Mouse (Mus musculus) MEL (cell line): Measurements from ENCODE around the gene Nmb. TPM values are rescaled to one million over a fixed set of nuclear protein-coding genes. Genes with fewer than 3 reads are reported as not detected.

ENCODE experiments used
- DNase-seq: peaks from one replicate; pipeline ENCODE4 v3.0.0; 2011; ENCODE audit warnings: low read depth, low spot score
- H3K27ac ChIP-seq: 2 replicates; pipeline ENCODE4 v1.5.1; 2012; ENCODE audit warnings: low read depth, mild to moderate bottlenecking, control low read depth, low read length, moderate library complexity; ENCODE audit not compliant: control insufficient read depth
- H3K27me3 ChIP-seq, 2 experiments: fragments of 150-350 bp in 1 of 2; sonication (generic) in 1 of 2; 2 replicates each; pipeline ENCODE4 v1.6.1; 2012; ENCODE audit warnings: low read length in 2 of 2, mild to moderate bottlenecking in 2 of 2, improper control_type of control experiment in 1 of 2, moderate library complexity in 1 of 2; ENCODE audit not compliant: insufficient read depth in 2 of 2, control insufficient read depth in 1 of 2
- H3K36me3 ChIP-seq, 2 experiments: 2 replicates each; pipeline ENCODE4 v1.6.1; 2012 to 2014; ENCODE audit warnings: low read length in 2 of 2, improper control_type of control experiment in 1 of 2, inconsistent platforms in 1 of 2, mild to moderate bottlenecking in 1 of 2; ENCODE audit not compliant: insufficient read depth in 2 of 2, control insufficient read depth in 1 of 2
- H3K4me1 ChIP-seq, 2 experiments: fragments of 150-350 bp in 1 of 2; sonication (generic) in 1 of 2; 2 replicates each; pipeline ENCODE4 v1.6.1; 2012; ENCODE audit warnings: low read length in 2 of 2, improper control_type of control experiment in 1 of 2, mild to moderate bottlenecking in 1 of 2; ENCODE audit not compliant: insufficient read depth in 2 of 2, control insufficient read depth in 1 of 2
- H3K4me3 ChIP-seq, 2 experiments: fragments of 150-350 bp in 1 of 2; sonication (generic) in 1 of 2; 2 replicates each; pipeline ENCODE4 v1.5.1; 2012; ENCODE audit warnings: low read depth in 2 of 2, low read length in 2 of 2, mild to moderate bottlenecking in 2 of 2, moderate library complexity in 2 of 2, control low read depth in 1 of 2, improper control_type of control experiment in 1 of 2; ENCODE audit not compliant: control insufficient read depth in 1 of 2, insufficient read depth in 1 of 2
- H3K79me2 ChIP-seq: 2 replicates; pipeline ENCODE4 v1.6.1; 2012; ENCODE audit warnings: mild to moderate bottlenecking, low read length, moderate library complexity; ENCODE audit not compliant: control insufficient read depth, poor library complexity, insufficient read depth
- H3K9ac ChIP-seq: 2 replicates; pipeline ENCODE4 v1.6.1; 2012; ENCODE audit warnings: low read depth, mild to moderate bottlenecking, control low read depth, low read length, moderate library complexity; ENCODE audit not compliant: control insufficient read depth, poor library complexity, severe bottlenecking
- H3K9me3 ChIP-seq: fragments of 150-350 bp; sonication (generic); replicated peaks from 2 replicates; pipeline ENCODE4 v1.6.1; 2012; ENCODE audit warnings: mild to moderate bottlenecking, low read length, improper control_type of control experiment, moderate library complexity; ENCODE audit not compliant: insufficient read depth
- ELF1 ChIP-seq: IDR thresholded peaks from 2 replicates; pipeline ENCODE4 v1.6.1; 2014; ENCODE audit warnings: low read depth, mild to moderate bottlenecking, inconsistent platforms, low read length, improper control_type of control experiment, moderate library complexity
- EP300 ChIP-seq, 2 experiments: IDR thresholded peaks; 2 replicates each; pipeline ENCODE4 v1.6.1; 2011; ENCODE audit warnings: improper control_type of control experiment in 2 of 2, low read length in 2 of 2, low read depth in 1 of 2, mild to moderate bottlenecking in 1 of 2
- GATA1 ChIP-seq: IDR thresholded peaks from 2 replicates; pipeline ENCODE4 v1.6.1; 2011; ENCODE audit warnings: low read depth, low read length, improper control_type of control experiment
- HCFC1 ChIP-seq: IDR thresholded peaks from 2 replicates; pipeline ENCODE4 v1.6.1; 2012; ENCODE audit warnings: low read depth, mild to moderate bottlenecking, inconsistent platforms, low read length, improper control_type of control experiment, moderate library complexity
- MAZ ChIP-seq: IDR thresholded peaks from 2 replicates; pipeline ENCODE4 v1.6.1; 2012; ENCODE audit warnings: low read depth, mild to moderate bottlenecking, inconsistent platforms, low read length, improper control_type of control experiment
- MEF2A ChIP-seq: IDR thresholded peaks from 2 replicates; pipeline ENCODE4 v1.6.1; 2014; ENCODE audit warnings: low read depth, mild to moderate bottlenecking, inconsistent platforms, low read length, improper control_type of control experiment; ENCODE audit not compliant: poor library complexity, insufficient replicate concordance, severe bottlenecking; ENCODE audit errors: extremely low read depth
- MXI1 ChIP-seq: IDR thresholded peaks from 2 replicates; pipeline ENCODE4 v1.6.1; 2011; ENCODE audit warnings: mild to moderate bottlenecking, low read depth, low read length, improper control_type of control experiment
- MYC ChIP-seq: IDR thresholded peaks from 2 replicates; pipeline ENCODE4 v1.6.1; 2011; ENCODE audit warnings: low read depth, mild to moderate bottlenecking, low read length, improper control_type of control experiment, moderate library complexity
- NRF1 ChIP-seq: IDR thresholded peaks from 2 replicates; pipeline ENCODE4 v1.6.1; 2014; ENCODE audit warnings: low read depth, mild to moderate bottlenecking, inconsistent platforms, low read length, improper control_type of control experiment, moderate library complexity; ENCODE audit not compliant: poor library complexity, insufficient read depth, severe bottlenecking
- POLR2A ChIP-seq, 2 experiments: IDR thresholded peaks; 2 replicates each; pipeline ENCODE4 v1.6.1; 2011 to 2012; ENCODE audit warnings: low read length in 2 of 2, mild to moderate bottlenecking in 2 of 2, control low read depth in 1 of 2, improper control_type of control experiment in 1 of 2, low read depth in 1 of 2, moderate library complexity in 1 of 2; ENCODE audit not compliant: control insufficient read depth in 1 of 2, insufficient read depth in 1 of 2, poor library complexity in 1 of 2
- RAD21 ChIP-seq: IDR thresholded peaks from 2 replicates; pipeline ENCODE4 v1.6.1; 2011; ENCODE audit warnings: mild to moderate bottlenecking, low read depth, low read length, improper control_type of control experiment
- RCOR1 ChIP-seq: IDR thresholded peaks from 2 replicates; pipeline ENCODE4 v1.6.1; 2012; ENCODE audit warnings: low read depth, mild to moderate bottlenecking, inconsistent platforms, low read length, improper control_type of control experiment
- SIN3A ChIP-seq: IDR thresholded peaks from 2 replicates; pipeline ENCODE4 v1.6.1; 2012; ENCODE audit warnings: low read length, improper control_type of control experiment, inconsistent platforms
- TAL1 ChIP-seq: IDR thresholded peaks from 2 replicates; pipeline ENCODE4 v1.6.1; 2012; ENCODE audit warnings: mild to moderate bottlenecking, inconsistent platforms, low read length, moderate library complexity, mixed read lengths
- ZKSCAN1 ChIP-seq: IDR thresholded peaks from 2 replicates; pipeline ENCODE4 v1.6.1; 2012; ENCODE audit warnings: low read depth, mild to moderate bottlenecking, inconsistent platforms, low read length, improper control_type of control experiment, moderate library complexity
- ZMIZ1 ChIP-seq: IDR thresholded peaks from 2 replicates; pipeline ENCODE4 v1.6.1; 2012; ENCODE audit warnings: low read depth, mild to moderate bottlenecking, inconsistent platforms, low read length, improper control_type of control experiment, moderate library complexity
- polyA plus RNA-seq, 2 experiments: library from polyadenylated mRNA; stranded (reverse) in 1 of 2; unstranded in 1 of 2; fragments of >175 nt in 1 of 2; fragments of >200 nt in 1 of 2; gene quantifications; 2 replicates each; pipeline versions ENCODE4 v1.2.1 to v1.2.4; 2012; ENCODE audit warnings: low replicate concordance in 2 of 2, low read depth in 1 of 2; ENCODE audit not compliant: insufficient read length in 2 of 2, insufficient read depth in 1 of 2, missing spikeins in 1 of 2
- total RNA-seq: library from RNA; depleted of rRNA; stranded (reverse); fragments of 300-350 nt; gene quantifications from 2 replicates; pipeline ENCODE4 v1.2.3, GENCODE M21; 2012

Nmb gene
- total and polyA plus RNA-seq, 3 experiments = 4.4 to 4.6 TPM; not detected in 1

GRCm38 (mm10) chr7:80864831-80865230 lies 40.0 kb downstream of the Nmb start:
- H3K27me3 ChIP-seq = no peaks in the 10 kb centered on the region
- H3K4me3 ChIP-seq = no peak overlapping the region; a peak in 1 of 4 replicates
- TF ChIP-seq RAD21 = no peak
- TF ChIP-seq MYC = 0 out of 2 replicates have a peak, but pooled peaks have one; percentile 41
- TF ChIP-seq EP300 (IDR thresholded peaks at IDR 0.05; ENCODE audit: low read depth in 1 of 2, low read length in 2 of 2) = peak; percentile 39 to 46; a peak in 1 of 4 replicates
- TF ChIP-seq MAZ = peak; percentile 27; the same call in 1 of the 2 replicates
- no peak for TF ChIP-seq TAL1
- peak; percentile 52; the same call in 1 of the 2 replicates for TF ChIP-seq HCFC1
- TF ChIP-seq RCOR1 = peak; percentile 48
- TF ChIP-seq POLR2A (IDR thresholded peaks at IDR 0.05; ENCODE audit: control insufficient read depth in 1 of 2, insufficient read depth in 1 of 2, low read depth in 1 of 2, low read length in 2 of 2, poor library complexity in 1 of 2) = peak in 1 of 2 experiments; percentile 56; a peak in 1 of 4 replicates
- TF ChIP-seq MXI1 = 0 out of 2 replicates have a peak, but pooled peaks have one; percentile 32
- no peak for TF ChIP-seq GATA1
- TF ChIP-seq ELF1 = peak; percentile 69
- peak; percentile 33; the same call in 1 of the 2 replicates for TF ChIP-seq SIN3A
- peaks cover 17 to 30% of the 10 kb centered on the region in 2 experiments for H3K4me1 ChIP-seq
- peak overlapping the region; percentile 74 for H3K27ac ChIP-seq
- H3K9ac ChIP-seq = peak overlapping the region; percentile 24
- DNase-seq = peak; percentile 88
- no peaks in the 10 kb centered on the region for H3K79me2 ChIP-seq
- no peaks in the 10 kb centered on the region for H3K9me3 ChIP-seq
- H3K36me3 ChIP-seq = peaks cover 0 to 28% of the 10 kb centered on the region in 2 experiments; a peak in 2 of 4 replicates

GRCm38 (mm10) chr7:80864151-80864550 lies 40.7 kb downstream of the Nmb start:
- H3K4me1 ChIP-seq = peaks cover 17 to 30% of the 10 kb centered on the region in 2 experiments
- H3K9ac ChIP-seq = no peak overlapping the region
- no peak for TF ChIP-seq MAZ
- H3K4me3 ChIP-seq = no peak overlapping the region
- no peak overlapping the region for H3K27ac ChIP-seq
- DNase-seq = no peak
- no peaks in the 10 kb centered on the region for H3K79me2 ChIP-seq
- no peaks in the 10 kb centered on the region for H3K9me3 ChIP-seq
- no peaks in the 10 kb centered on the region for H3K27me3 ChIP-seq
- peaks cover 0 to 28% of the 10 kb centered on the region in 2 experiments; a peak in 2 of 4 replicates for H3K36me3 ChIP-seq

GRCm38 (mm10) chr7:80863520-80863919 lies 41.4 kb downstream of the Nmb start:
- no peaks in the 10 kb centered on the region for H3K79me2 ChIP-seq
- peaks cover 17 to 30% of the 10 kb centered on the region in 2 experiments for H3K4me1 ChIP-seq
- no peak overlapping the region for H3K4me3 ChIP-seq
- H3K27ac ChIP-seq = no peak overlapping the region
- TF ChIP-seq ZKSCAN1 = no peak
- no peak for TF ChIP-seq MXI1
- TF ChIP-seq MEF2A = no peak
- TF ChIP-seq NRF1 = no peak
- TF ChIP-seq ZMIZ1 = no peak
- no peak for DNase-seq
- no peak overlapping the region for H3K9ac ChIP-seq
- H3K9me3 ChIP-seq = no peaks in the 10 kb centered on the region
- H3K36me3 ChIP-seq = peaks cover 0 to 28% of the 10 kb centered on the region in 2 experiments; a peak in 2 of 4 replicates
- H3K27me3 ChIP-seq = no peaks in the 10 kb centered on the region
